Mouse (Mus musculus) erythroblast, embryonic 14.5 days (primary cell): ENCODE results near the gene Mcm5.

ENCODE experiments used
- GATA1 ChIP-seq: IDR thresholded peaks from 2 replicates; pipeline ENCODE4 v1.6.1; 2012; ENCODE audit warnings: low read length, inconsistent platforms, mixed read lengths
- TAL1 ChIP-seq: IDR thresholded peaks from 3 replicates; pipeline ENCODE4 v1.6.1; 2012; ENCODE audit warnings: low read length, inconsistent platforms, mixed read lengths

GRCm38 (mm10) chr8:75060815-75061214 lies 48.6 kb upstream of the Mcm5 start:
- no peak for TF ChIP-seq TAL1
- TF ChIP-seq GATA1 = no peak
